Mouse (Mus musculus) urinary bladder, postnatal 25 days (tissue): Measurements from ENCODE around the gene Zbtb22.

ENCODE experiments used
- DNase-seq: peaks from one replicate; pipeline ENCODE4 v3.0.0; 2022; ENCODE audit warnings: low spot score

The Zbtb22 gene

DNA sequence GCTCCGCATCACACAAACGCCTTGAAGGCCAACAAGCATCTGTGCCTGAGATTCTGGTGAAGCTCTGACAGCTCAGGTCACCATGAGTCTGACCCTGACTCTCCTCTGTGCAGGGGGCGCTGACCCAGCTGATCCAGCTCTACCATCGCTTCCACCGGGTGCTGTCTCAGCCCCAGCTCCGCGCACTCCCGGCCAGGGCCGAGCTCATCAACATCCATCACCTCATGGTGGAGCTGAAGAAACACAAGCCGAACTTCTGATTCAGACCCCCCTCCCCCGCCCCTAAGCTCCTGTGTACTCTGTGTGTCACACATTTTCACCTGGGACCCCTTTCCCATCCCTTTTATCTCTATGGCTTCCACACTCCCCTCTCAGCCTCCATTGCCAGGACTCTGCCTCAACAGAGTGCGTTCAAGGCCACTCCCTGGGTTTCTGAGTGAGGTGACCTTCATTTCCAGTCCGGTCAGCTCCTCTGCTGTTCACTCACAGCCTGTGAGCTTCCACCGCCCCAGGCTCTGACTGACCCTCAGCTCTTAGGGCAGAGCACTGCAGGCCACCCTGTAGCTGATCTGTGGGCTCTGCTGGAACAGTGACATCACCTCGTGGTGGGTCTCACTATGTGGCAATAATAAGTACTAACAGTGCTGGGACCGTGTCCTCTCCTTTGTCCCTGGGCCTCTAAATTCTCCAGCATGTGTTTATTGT lies 50.3 kb downstream of the Zbtb22 start:
- no peak for DNase-seq

DNA sequence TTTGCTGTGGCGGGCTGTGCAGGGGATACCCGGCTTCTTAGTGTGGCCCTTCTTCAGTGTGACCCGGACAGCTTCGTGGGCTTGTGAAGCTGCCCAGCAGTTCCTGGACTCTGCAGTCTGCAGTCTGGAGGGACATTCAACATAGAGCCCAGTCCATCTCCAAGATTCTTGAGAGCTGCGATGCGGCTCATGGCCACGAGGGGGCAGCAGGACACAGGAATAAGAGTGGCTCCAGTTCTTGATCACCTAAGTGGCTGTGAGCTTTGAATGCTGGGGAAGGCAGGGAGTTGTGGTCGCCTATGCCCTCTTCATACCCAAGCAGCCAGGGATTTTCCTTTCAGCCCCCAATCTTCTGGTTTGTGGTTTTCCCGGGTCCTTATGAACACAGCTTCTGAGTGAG lies 52.8 kb downstream of the Zbtb22 start:
- peak; percentile 70 for DNase-seq
